Mouse (Mus musculus) naive thymus-derived CD4-positive, alpha-beta T cell, adult 2 months (primary cell): ENCODE data around the gene Dqx1.
A peak's percentile ranks its signal among the peaks of the same experiment; 100 is the strongest.

Source experiments
- DNase-seq: peaks from one replicate; pipeline ENCODE4 v3.0.0-alpha.2; 2011; ENCODE audit warnings: low read depth

Gene Dqx1

GRCm38 (mm10) chr6:83107566-83108400 lies 50.1 kb downstream of the Dqx1 start:
- DNase-seq, result peak; percentile 87

GRCm38 (mm10) chr6:83108762-83109668 lies 51.4 kb downstream of the Dqx1 start, which contains the start of gene Mrpl53:
Gene Mrpl53, plus strand, starts transcription at chr6:83109040.
- DNase-seq, result peak; percentile 71

GRCm38 (mm10) chr6:83111510-83112136 lies 54.0 kb downstream of the Dqx1 start:
- DNase-seq, result no peak

- DNase-seq, result peak; percentile 89
Measured at GRCm38 (mm10) chr6:83115011-83115671, 57.5 kb downstream of the Dqx1 start, which contains the start of gene Mogs. Gene Mogs, plus strand, starts transcription at chr6:83115496.

DNA sequence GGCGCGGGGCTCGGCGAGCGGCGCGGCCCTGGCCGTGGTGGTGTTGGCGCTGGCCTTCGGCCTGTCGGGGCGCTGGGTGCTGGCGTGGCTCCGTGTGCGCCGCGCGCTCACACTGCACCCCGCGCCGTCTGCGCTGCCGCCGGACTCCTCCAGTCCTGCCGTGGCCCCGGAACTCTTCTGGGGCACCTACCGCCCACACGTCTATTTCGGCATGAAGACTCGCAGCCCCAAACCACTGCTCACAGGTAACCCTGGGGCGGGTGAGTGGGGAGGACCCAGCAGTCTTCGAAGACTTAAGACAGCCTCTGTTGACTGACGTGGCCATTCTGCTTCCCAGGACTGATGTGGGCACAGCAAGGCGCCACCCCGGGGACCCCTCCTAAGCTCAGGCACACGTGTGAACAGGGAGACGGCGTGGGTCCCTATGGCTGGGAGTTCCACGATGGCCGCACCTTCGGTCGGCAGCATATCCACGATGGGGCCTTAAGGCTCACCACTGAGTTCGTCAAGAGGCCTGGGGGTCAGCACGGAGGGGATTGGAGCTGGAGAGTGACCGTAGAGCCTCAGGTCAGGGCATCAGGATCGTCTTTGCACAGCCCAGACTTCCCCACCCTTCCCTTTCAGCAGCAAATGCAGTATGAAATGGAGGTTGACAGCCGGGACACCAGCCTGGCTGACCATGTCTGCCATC lies 58.2 kb downstream of the Dqx1 start:
- DNase-seq, result peak; percentile 65

- DNase-seq, result peak; percentile 13
Measured at GRCm38 (mm10) chr6:83116373-83117164, 58.9 kb downstream of the Dqx1 start.
